Mouse (Mus musculus) limb, embryonic 14.5 days (tissue): Measurements from ENCODE around the gene Kptn. TPM values are rescaled to one million over a fixed set of nuclear protein-coding genes. Genes with fewer than 3 reads are reported as not detected.
A peak's percentile ranks its signal among the peaks of the same experiment; 100 is the strongest.

Experiments
- ATAC-seq: fragments of 200-750 bp; cut with Nextera tagmentation; 2 replicates; pipeline ENCODE4 v1.8.0; 2017; ENCODE audit warnings: low read depth, moderate number of reproducible peaks, moderate TSS enrichment; ENCODE audit not compliant: low FRiP score
- DNase-seq: peaks from one replicate; pipeline ENCODE4 v3.0.0-alpha.2; 2015; ENCODE audit warnings: low spot score
- H3K27ac ChIP-seq: fragments of 300-500 bp; sonication (generic); replicated peaks from 2 replicates; pipeline ENCODE4 v1.5.1; 2014; ENCODE audit warnings: low read depth, mild to moderate bottlenecking, low read length, moderate library complexity, mixed read lengths
- H3K27me3 ChIP-seq: fragments of 300-500 bp; sonication (generic); 2 replicates; pipeline ENCODE4 v1.6.1; 2014; ENCODE audit warnings: low read length, mixed read lengths; ENCODE audit not compliant: control insufficient read depth, insufficient read depth
- H3K36me3 ChIP-seq: fragments of 300-500 bp; sonication (generic); 2 replicates; pipeline ENCODE4 v1.6.1; 2014; ENCODE audit warnings: mild to moderate bottlenecking, low read length, moderate library complexity, mixed read lengths; ENCODE audit not compliant: control insufficient read depth, insufficient read depth
- H3K4me1 ChIP-seq: fragments of 300-500 bp; sonication (generic); 2 replicates; pipeline ENCODE4 v1.6.1; 2014; ENCODE audit warnings: antibody characterized with exemption, low read length, mixed read lengths; ENCODE audit not compliant: control insufficient read depth, insufficient read depth
- H3K4me2 ChIP-seq: fragments of 300-500 bp; sonication (generic); replicated peaks from 2 replicates; pipeline ENCODE4 v1.6.1; 2014; ENCODE audit warnings: low read depth, mild to moderate bottlenecking, low read length, moderate library complexity; ENCODE audit not compliant: severe bottlenecking
- H3K4me3 ChIP-seq: fragments of 300-500 bp; sonication (generic); replicated peaks from 2 replicates; pipeline ENCODE4 v1.5.1; 2014; ENCODE audit warnings: low read length
- H3K9ac ChIP-seq: fragments of 300-500 bp; sonication (generic); 2 replicates; pipeline ENCODE4 v1.6.1; 2014; ENCODE audit warnings: mild to moderate bottlenecking, low read depth, low read length, moderate library complexity; ENCODE audit not compliant: severe bottlenecking
- H3K9me3 ChIP-seq: fragments of 300-500 bp; sonication (generic); 2 replicates; pipeline ENCODE4 v1.6.1; 2016; ENCODE audit warnings: low read length; ENCODE audit not compliant: control insufficient read depth
- POLR2A ChIP-seq: fragments of 200-500 bp; IDR thresholded peaks from 2 replicates; pipeline ENCODE4 v1.8.0; 2012; ENCODE audit warnings: inconsistent platforms, mild to moderate bottlenecking, moderate library complexity, borderline replicate concordance; ENCODE audit not compliant: insufficient read depth, insufficient read length; ENCODE audit errors: extremely low read depth
- WGBS: fragments of 180-500 bp; shearing (Covaris S2); extraction: QIAGEN DNeasy Blood & Tissue Kit; methylation state at CpG from one replicate; pipeline ENCODE4 v1.1.7; 2014; 5-methylcytosine and 5-hydroxymethylcytosine counted together
- polyA plus RNA-seq, 2 experiments: library from polyadenylated mRNA; depleted of rRNA in 1 of 2; stranded (reverse) in 1 of 2; unstranded in 1 of 2; fragments of >200 nt; fragmentation: Nextera tagmentation in 1 of 2; extraction: Ambion mirVana in 1 of 2; gene quantifications; 2 replicates each; pipeline versions ENCODE4 v1.2.1 to v1.2.3; 2012 to 2014

The Kptn gene
- polyA plus RNA-seq, 2 experiments = 28.6 to 38.0 TPM

GRCm38 (mm10) chr7:16125829-16126228, 6.1 kb downstream of the Kptn start:
- Histone ChIP-seq H3K4me2 (no peak overlapping the region), H3K36me3 (peaks cover 13% of the 10 kb centered on the region), H3K4me3 (no peak overlapping the region), H3K27me3 (no peaks in the 10 kb centered on the region; the same call in 1 of the 2 replicates), H3K27ac (no peak overlapping the region), H3K4me1 (peaks cover 5% of the 10 kb centered on the region; the same call in 1 of the 2 replicates), H3K9ac (no peak overlapping the region), H3K9me3 (no peaks in the 10 kb centered on the region)
- 80% methylated on average over 9 of the region's 9 CpGs for WGBS
- no peak for DNase-seq
- ATAC-seq = no peak
- TF ChIP-seq POLR2A = no peak

GRCm38 (mm10) chr7:16128344-16128743, 8.6 kb downstream of the Kptn start:
- Histone ChIP-seq H3K27ac (no peak overlapping the region), H3K9ac (no peak overlapping the region), H3K36me3 (peaks cover 10% of the 10 kb centered on the region), H3K27me3 (no peaks in the 10 kb centered on the region; the same call in 1 of the 2 replicates), H3K4me3 (no peak overlapping the region), H3K4me1 (peaks cover 12% of the 10 kb centered on the region), H3K4me2 (no peak overlapping the region), H3K9me3 (no peaks in the 10 kb centered on the region)
- no peak for TF ChIP-seq POLR2A
- ATAC-seq (no peak), DNase-seq (no peak)
- 86% methylated on average over 6 of the region's 6 CpGs for WGBS

- Histone ChIP-seq H3K9ac (no peak overlapping the region), H3K27me3 (no peaks in the 10 kb centered on the region; the same call in 1 of the 2 replicates), H3K27ac (no peak overlapping the region), H3K4me3 (no peak overlapping the region), H3K36me3 (peaks cover 5% of the 10 kb centered on the region), H3K4me2 (no peak overlapping the region), H3K9me3 (no peaks in the 10 kb centered on the region), H3K4me1 (peaks cover 12% of the 10 kb centered on the region)
- WGBS = 65% methylated on average over 5 of the region's 5 CpGs
- no peak for DNase-seq
- no peak for ATAC-seq
- no peak for TF ChIP-seq POLR2A
These were observed 9.2 kb downstream of the Kptn start for GRCm38 (mm10) chr7:16128899-16129298.

GRCm38 (mm10) chr7:16129421-16129845, 9.7 kb downstream of the Kptn start, which contains the start of gene Slc8a2:
Gene Slc8a2 (plus strand): TSS chr7:16129826.
- no peaks in the 10 kb centered on the region; the same call in 1 of the 2 replicates for H3K27me3 ChIP-seq
- peak within 1 kb of the TSS; percentile 73 for H3K4me2 ChIP-seq
- DNase-seq (peak; percentile 73), ATAC-seq (peak; percentile 83)
- peak within 1 kb of the TSS; percentile 55 for H3K4me3 ChIP-seq
- peaks cover 12% of the 10 kb centered on the region for H3K4me1 ChIP-seq
- H3K9ac ChIP-seq = peak within 1 kb of the TSS; percentile 66
- under 1% methylated on average over 12 of the region's 12 CpGs for WGBS
- peaks cover 9% of the 10 kb centered on the region for H3K36me3 ChIP-seq
- TF ChIP-seq POLR2A = no peak
- H3K9me3 ChIP-seq = no peaks in the 10 kb centered on the region
- H3K27ac ChIP-seq = 0 out of 2 replicates have a peak within 1 kb of the TSS, but pooled peaks have one; percentile 35

GRCm38 (mm10) chr7:16129846-16130691, 10.4 kb downstream of the Kptn start:
- H3K9ac ChIP-seq = peak overlapping the region; percentile 66
- WGBS = 1% methylated on average over 36 of the region's 38 CpGs
- TF ChIP-seq POLR2A = no peak

More at GRCm38 (mm10) chr7:16129846-16130691, 10.4 kb downstream of the Kptn start:
- no peaks in the 10 kb centered on the region for H3K9me3 ChIP-seq
- H3K4me2 ChIP-seq = peak overlapping the region; percentile 73
- H3K4me3 ChIP-seq = peak overlapping the region; percentile 55
- ATAC-seq = peak; percentile 88
- H3K36me3 ChIP-seq = peaks cover 10% of the 10 kb centered on the region; the same call in 1 of the 2 replicates
- 0 out of 2 replicates have a peak overlapping the region, but pooled peaks have one; percentile 35 for H3K27ac ChIP-seq
- no peaks in the 10 kb centered on the region; the same call in 1 of the 2 replicates for H3K27me3 ChIP-seq
- H3K4me1 ChIP-seq = peaks cover 12% of the 10 kb centered on the region
- DNase-seq = peak; percentile 80
